Mouse (Mus musculus): ENCODE measurements around the gene Rps2.
"Not testable (repeated sequence)": the region's sequence is repeated elsewhere in the genome, so short reads cannot be mapped to it uniquely, and the experiment has no call there.

Rps2 gene

GRCm38 (mm10) chr17:24705821-24706220 lies 12.1 kb upstream of the Rps2 start:
- in situ Hi-C loops (cut with MboI, MseI): no loop called here

DNA sequence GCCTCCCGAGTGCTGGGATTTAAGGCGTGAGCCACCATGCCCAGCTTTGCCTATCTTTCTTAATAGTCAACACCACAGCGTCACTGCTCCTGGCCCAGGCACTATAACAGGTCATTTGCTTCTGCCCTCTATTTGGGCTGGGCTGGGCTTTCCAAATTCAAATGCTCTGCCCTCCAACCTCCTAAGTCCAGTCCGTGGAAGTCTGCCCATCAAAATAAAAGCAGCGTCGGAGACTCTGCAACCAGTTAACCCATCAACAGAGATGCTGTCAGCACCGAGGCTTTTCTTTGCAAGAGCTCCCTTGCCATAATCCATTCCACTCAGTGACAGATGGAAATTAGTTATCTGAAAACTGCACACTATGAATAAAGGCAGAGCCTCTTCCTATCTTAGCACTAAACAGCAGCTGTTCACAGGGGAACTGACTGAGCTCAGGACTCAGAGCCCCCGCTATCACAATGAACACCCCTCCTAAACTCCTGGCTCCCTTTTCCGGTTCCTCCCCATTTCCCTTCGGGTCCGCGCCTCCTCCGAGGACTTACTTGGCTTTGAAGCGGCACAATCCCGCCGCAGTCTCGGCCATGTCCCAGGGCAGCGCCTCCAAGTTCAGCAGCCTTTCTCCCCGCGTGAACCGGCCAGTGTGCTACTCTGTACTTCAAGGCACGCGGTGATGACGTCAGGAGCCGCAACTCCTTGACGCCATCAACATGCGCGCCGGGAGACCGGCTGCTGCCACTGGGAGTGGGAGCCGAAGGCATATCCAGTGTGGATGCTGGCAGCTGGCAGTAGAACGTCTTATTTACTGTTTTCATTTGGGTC lies 10.7 kb upstream of the Rps2 start, which contains the start of gene Tbl3:
TSS of gene Tbl3 (minus strand) at position 679 of the 819 bp plus-strand sequence.
- in situ Hi-C loops (cut with MboI, MseI): no loop called here

GRCm38 (mm10) chr17:24707801-24708425 lies 10.0 kb upstream of the Rps2 start:
- in situ Hi-C loops (cut with MboI, MseI): no loop called here

DNA sequence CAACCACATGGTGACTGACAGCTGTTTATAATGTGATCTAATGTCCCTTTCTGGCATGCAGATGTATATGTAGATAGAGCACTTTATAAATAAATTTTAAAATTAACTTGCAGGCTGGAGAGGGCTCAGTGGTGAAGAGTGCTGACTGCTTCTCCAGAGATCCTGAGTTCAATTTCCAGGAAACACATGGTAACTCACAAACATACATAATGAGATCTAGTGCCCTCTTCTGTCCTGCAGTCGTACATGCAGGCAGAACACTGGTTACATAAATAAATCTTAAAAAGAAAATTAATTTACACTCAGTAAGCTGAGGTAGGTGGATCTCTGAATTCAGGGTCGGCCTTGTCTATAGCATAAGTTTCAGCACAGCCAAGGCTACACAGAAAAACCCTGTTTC lies 9.3 kb upstream of the Rps2 start:
- in situ Hi-C loops (cut with MboI, MseI): no loop called here

DNA sequence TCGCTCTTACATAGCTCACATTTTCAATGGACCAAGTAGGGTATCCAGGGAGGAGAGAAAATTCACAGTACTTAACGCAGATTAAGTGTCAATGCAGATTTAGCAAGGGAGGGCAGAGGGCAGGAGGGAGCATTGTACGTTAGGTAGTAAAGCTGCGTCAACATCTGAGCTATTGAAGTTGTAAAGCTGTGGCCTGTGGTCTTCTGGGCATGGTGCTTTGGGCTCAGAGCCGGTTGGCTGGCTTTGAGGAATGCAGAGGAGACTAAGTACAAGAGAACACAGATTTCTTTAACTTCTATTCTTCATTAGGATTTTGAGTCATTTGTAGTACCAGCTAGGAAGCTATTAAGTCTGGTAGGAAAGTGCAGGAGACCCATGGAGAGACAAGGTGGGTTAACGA lies 2.4 kb upstream of the Rps2 start:
- in situ Hi-C loops (cut with MboI, MseI): no loop called here

GRCm38 (mm10) chr17:24716166-24716682 lies 1.7 kb upstream of the Rps2 start:
- in situ Hi-C loops (cut with MboI, MseI): no loop called here

DNA sequence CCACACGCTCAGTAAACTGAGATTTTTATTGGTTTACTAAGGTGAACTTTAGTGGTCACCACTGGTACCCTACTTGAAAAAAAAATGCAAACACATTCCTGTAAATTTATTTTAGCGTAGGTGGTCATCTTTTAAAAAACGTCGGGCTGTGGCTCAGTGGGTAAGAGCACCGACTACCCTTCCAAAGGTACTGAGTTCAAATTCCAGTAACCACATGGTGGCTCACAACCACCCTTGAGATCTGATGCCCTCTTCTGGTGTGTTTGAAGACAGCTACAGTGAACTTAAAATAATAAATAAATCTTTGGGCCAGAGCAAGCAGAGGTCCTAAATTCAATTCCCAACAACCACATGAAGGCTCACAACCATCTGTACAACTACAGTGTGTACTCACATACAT lies 1.0 kb downstream of the Rps2 start:
- in situ Hi-C loops (cut with MboI, MseI): not testable (repeated sequence)

- in situ Hi-C loops (cut with MboI, MseI): no loop called here
Measured at GRCm38 (mm10) chr17:24719494-24720222, 1.7 kb downstream of the Rps2 start.

DNA sequence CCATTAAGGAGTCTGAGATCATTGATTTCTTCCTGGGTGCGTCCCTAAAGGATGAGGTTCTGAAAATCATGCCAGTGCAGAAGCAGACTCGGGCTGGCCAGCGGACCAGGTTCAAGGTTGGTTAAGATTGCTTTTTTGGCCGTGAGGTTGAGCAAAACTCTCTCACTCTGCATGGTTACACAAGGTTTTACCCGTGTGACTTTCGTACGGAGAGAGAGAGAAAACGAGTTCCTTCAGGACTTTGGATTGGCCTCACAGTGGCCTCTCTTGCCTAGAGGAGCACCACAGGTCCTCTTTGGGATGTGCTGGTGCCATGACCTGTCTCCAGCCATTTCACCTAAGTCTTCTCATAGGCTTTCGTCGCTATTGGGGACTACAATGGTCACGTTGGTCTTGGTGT lies 2.7 kb downstream of the Rps2 start:
- in situ Hi-C loops (cut with MboI, MseI): not testable (repeated sequence)

DNA sequence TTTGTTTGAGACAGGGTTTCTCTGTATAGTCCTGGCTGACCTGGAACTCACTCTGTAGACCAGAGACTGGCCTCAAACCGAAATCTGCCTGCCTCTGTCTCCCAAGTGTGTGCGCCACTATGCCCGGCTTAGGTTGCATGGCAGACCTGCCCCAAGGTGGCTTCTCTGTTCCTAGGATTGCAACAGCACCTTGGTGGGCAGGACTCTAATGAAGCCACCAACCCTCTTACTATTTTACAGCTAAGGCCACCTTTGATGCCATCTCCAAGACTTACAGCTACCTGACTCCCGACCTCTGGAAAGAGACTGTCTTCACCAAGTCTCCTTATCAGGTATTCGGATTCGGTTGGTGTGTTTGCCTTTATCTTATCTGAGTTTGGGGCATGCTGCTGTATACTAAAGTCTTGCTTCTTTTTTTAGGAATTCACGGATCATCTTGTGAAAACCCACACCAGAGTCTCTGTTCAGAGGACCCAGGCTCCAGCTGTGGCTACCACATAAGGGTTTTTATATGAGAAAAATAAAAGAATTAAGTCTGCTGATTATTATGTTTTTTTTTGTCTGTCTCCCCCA lies 3.6 kb downstream of the Rps2 start:
- in situ Hi-C loops (cut with MboI, MseI): not testable (repeated sequence)

DNA sequence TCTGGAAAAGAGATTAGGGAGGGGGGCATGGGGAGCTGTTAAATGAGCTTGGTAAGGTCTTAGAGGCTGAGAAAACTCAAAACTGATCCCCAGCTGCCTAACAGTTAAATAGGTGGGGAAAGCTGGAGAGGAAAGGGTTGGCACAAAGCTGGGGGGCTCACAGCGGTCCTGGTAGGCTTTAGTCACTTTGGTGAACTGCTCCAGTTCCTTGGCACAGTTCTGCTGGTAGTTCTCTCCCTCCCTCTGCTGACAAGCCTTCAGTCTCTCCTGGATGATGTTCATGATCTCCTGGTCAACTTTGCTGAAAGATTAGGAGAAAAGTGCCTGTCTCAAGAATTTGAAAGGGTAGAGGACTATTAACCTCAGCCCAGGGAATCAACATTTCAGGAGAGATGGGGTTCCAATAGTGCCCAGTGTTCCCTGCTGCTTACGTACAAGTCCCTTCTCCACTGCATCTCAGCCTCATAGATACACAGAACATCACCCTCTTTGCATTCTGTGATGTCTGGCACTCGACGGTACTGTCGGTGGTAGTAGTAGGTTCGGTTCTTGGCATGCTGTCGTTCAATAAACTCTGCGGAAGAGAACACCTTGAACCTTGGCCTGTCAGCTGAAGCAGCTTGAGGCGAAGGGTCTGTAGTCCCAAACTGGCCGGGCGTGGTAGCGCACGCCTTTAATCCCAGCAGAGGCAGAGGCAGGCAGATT lies 4.5 kb downstream of the Rps2 start:
- in situ Hi-C loops (cut with MboI, MseI): no loop called here

DNA sequence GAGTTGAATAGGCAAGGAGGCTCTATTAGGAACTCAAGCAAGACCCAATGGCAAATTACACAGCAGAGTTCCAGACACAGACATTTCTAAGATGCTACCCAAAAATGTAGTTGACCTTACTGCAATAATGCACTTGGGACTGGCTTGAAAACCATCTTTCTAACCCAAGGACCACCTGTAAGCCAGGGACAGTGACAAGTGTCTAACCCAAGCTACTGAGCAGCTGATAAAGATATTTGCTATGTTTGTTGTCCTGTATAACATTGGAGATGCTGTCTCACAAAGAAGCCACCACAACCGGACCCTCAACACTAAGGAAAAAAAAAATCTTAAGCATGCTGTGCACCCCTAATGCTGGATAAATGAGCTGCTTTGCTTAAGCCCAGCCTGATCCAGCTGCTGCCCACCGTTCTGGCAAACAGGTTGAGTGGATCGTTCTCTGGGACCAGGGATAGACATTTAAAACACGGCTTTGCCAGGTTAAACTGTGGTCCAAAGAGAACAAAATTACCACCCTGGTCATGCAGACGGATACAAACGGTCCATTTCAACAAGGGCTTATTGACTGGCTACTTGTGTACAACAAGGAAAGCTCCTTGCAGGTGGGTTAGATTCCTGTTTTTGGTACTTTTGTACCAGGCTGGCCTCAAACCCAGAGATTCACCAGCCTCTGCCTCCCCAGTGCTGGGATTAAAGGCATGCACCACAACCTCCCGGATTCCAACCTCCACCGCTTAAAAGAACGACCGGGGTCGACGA lies 5.4 kb downstream of the Rps2 start:
- in situ Hi-C loops (cut with MboI, MseI): no loop called here

GRCm38 (mm10) chr17:24723881-24724180 lies 5.9 kb downstream of the Rps2 start:
- in situ Hi-C loops (cut with MboI, MseI): no loop called here

GRCm38 (mm10) chr17:24724184-24724583 lies 6.3 kb downstream of the Rps2 start, which contains the start of gene Ndufb10:
Gene Ndufb10 (minus strand): TSS chr17:24724478.
- in situ Hi-C loops (cut with MboI, MseI): no loop called here

GRCm38 (mm10) chr17:24725637-24726390 lies 7.9 kb downstream of the Rps2 start:
- in situ Hi-C loops (cut with MboI, MseI): no loop called here

- in situ Hi-C loops (cut with MboI, MseI): no loop called here
Measured at GRCm38 (mm10) chr17:24727618-24728017, 9.7 kb downstream of the Rps2 start, which contains the start of gene Rpl3l. Gene Rpl3l (plus strand): TSS chr17:24727820.

GRCm38 (mm10) chr17:24728184-24728583 lies 10.3 kb downstream of the Rps2 start:
- in situ Hi-C loops (cut with MboI, MseI): no loop called here

DNA sequence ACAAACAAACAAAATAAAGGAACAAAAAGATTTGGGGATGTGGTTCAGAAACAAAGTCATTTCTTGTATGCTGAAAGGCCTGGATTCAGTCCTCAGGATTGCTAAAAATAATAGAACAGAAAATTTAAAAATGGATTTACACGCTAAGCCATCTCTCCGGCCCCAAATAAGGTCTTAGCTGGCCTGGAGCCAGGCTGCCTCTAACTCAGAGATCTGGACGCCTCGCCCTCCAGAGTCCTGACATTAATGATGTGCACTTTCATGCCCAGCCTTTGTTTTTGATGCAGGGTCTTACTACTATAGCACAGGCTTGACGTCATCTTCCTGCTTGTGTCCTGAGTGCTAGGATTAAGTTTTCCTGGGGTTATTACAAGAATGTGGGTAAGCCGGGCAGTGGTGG lies 11.2 kb downstream of the Rps2 start:
- in situ Hi-C loops (cut with MboI, MseI): no loop called here

DNA sequence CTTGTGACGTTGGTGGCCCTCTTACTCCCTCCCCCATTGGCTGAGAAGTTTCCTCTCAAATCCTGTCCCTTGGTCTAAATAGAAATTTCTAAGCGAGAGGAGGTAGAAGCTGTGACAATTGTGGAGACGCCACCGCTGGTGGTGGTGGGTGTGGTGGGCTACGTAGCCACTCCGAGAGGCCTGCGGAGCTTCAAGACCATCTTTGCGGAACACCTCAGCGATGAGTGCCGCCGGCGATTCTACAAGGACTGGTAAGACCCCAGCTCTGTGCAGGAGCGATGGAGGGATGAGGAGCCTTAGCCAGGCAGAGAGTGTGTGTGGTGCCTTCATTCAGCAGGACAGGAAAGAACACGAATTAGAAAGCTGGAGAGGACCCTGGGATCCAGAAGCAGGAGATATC lies 12.9 kb downstream of the Rps2 start:
- in situ Hi-C loops (cut with MboI, MseI): no loop called here
